Mouse (Mus musculus): ENCODE results near the gene Smim4.

Gene Smim4

GRCm38 (mm10) chr14:31138897-31139429, 10.2 kb upstream of the Smim4 start:
- DNase-seq (ENCODE audit: low spot score in 2 of 2), result no peak

DNA sequence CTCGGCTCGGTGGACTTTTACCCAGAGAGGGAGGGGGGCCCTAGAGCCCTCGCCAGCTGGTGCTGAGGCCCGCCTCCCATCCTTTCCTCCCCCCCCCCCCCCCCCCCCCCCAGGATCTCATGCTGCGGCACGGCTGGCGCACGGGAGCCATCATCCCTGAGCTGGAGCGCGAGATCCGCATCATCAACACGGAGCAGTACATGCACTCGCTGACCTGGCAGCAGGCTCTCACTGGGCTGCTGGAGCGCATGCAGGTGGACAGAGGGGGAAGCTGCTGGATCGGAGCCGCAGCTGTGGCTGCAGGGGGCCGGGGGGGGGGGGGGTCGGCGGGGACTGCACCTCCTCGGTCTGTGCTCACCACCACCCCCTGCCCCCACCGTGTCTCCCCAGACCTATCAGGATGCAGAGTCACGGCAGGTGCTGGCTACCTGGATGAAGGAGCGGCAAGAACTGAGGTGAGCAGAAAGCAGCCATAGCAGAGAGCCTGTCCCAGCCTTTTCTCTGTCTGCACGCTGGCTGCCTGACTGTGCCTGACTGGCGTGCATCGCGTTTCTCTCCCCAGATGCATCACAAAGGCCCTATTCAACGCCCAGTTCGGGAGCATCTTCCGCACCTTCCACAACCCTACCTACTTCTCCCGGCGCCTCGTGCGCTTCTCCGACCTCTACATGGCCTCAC, 9.6 kb upstream of the Smim4 start:
- DNase-seq (ENCODE audit: low spot score in 2 of 2), result no peak

- no peak for DNase-seq (ENCODE audit: low spot score in 2 of 2)
Measured at GRCm38 (mm10) chr14:31137791-31138190, 9.0 kb upstream of the Smim4 start.

GRCm38 (mm10) chr14:31137281-31137595, 8.5 kb upstream of the Smim4 start:
- no peak for DNase-seq (ENCODE audit: low spot score in 2 of 2)

DNA sequence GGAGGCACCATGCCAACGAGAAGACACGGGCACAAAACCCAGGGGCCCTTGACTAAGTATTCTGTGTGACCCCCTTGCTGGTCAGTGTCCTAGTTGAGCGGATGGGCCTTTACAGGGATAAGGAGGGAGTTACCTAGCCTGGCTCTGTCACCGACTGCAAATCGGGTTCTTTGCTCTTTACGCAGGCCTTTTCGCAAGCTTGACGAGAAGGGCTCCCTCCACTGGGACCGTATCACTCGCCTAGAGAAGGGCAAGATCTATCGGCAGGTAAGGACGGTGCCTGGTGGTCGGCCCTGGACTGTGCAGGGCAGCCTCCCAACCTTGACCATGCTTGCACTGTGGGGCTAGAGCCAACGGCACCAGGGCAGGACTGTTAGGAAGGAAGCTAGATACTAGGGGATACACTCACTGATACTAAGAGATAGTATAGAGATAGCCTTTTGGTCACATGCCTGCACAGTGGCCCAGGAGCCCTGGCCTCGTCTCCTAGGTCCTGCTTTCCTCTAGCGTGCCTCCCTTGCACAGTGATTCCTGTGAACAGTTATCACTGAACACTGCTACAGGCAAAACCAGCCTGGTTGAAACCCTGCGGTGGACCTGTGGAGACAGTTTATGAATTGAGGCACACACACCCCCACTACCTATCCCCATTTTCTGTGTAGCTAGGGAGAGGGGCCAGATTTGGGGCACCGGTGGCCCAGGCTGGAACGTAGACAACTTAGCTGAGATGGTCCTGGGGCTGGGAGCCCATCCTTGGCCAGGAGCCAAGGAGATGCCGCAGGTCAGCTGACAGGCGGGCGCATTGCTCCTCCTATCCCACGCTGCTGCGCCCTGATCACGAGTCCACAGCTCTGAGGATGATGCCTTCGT, 7.9 kb upstream of the Smim4 start:
- no peak for DNase-seq (ENCODE audit: low spot score in 2 of 2)

DNA sequence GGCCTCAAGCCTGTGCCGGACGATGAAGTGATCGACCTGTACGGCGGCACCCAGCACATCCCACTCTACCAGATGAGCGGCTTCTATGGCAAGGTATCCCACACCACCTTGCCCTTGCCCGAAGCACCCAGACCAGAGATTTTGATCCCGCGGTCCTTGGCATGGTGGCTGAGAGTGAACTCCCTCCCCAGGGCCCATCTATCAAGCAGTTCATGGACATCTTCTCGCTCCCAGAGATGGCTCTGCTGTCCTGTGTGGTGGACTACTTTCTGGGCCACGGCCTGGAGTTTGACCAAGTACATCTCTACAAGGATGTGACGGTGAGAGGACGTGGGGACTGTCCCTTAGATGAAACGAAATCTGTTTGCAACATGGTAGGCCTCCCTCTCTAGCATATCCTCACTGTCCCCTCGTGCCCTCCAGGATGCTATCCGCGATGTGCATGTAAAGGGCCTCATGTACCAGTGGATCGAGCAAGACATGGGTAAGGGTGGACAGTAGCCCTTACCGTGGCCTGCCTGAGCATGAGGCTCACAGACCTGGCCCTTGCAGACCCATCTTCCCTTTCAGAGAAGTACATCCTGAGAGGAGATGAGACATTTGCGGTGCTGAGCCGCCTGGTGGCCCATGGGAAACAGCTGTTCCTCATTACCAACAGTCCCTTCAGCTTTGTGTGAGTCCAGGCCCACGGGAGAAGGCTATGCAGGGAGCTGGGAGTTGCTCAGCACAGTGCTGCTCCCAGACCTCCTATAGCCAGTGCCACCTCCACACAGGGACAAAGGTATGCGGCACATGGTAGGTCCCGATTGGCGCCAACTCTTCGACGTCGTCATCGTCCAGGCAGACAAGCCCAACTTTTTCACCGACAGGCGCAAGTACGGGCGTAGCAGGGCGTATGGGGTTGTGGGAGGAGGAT, 7.0 kb upstream of the Smim4 start:
- no peak for DNase-seq (ENCODE audit: low spot score in 2 of 2)

- no peak for DNase-seq (ENCODE audit: low spot score in 2 of 2)
Measured at GRCm38 (mm10) chr14:31134015-31135000, 5.6 kb upstream of the Smim4 start.

- no peak for DNase-seq (ENCODE audit: low spot score in 2 of 2)
Measured at GRCm38 (mm10) chr14:31133023-31133665, 4.4 kb upstream of the Smim4 start.

DNA sequence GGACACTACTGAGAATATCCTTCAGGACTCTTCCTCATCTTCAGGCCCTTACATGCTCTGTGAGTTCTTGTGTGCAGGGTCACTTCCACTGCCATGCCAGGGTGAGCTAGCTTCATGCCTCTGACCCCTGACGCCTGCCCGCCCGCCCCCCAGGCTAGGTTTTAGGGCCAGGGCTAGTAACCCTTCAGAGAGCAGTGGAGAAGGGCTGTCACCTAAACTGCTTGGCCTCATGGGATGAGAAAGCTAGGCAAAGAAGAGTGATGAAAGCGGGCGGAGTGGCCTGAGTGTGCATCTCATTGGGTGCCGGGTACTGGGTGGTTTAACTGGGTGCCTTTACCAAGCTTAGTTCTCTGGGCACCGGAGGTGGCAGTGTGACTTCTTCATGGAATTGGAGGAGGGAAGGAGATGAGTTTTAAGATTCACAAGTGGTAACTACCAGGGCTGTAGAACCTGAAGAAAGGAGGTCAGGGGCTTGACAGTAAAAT, 3.8 kb upstream of the Smim4 start:
- no peak for DNase-seq (ENCODE audit: low spot score in 2 of 2)

GRCm38 (mm10) chr14:31132031-31132430, 3.3 kb upstream of the Smim4 start:
- no peak for DNase-seq (ENCODE audit: low spot score in 2 of 2)

- DNase-seq (ENCODE audit: low spot score in 2 of 2), result no peak
Measured at GRCm38 (mm10) chr14:31131272-31131821, 2.6 kb upstream of the Smim4 start.

- DNase-seq (ENCODE audit: low spot score in 2 of 2), result peak; percentile 70 to 74
Measured at GRCm38 (mm10) chr14:31130236-31131220, 1.8 kb upstream of the Smim4 start, which contains the start of gene Nt5dc2. Gene Nt5dc2 (plus strand): TSS chr14:31131053.

GRCm38 (mm10) chr14:31129326-31130235, 825 bp upstream of the Smim4 start:
- no peak for DNase-seq (ENCODE audit: low spot score in 2 of 2)

GRCm38 (mm10) chr14:31128101-31128825, 493 bp downstream of the Smim4 start:
- DNase-seq (ENCODE audit: low spot score in 2 of 2), result peak; percentile 52 to 53

GRCm38 (mm10) chr14:31126826-31127225, 1.9 kb downstream of the Smim4 start:
- no peak for DNase-seq (ENCODE audit: low spot score in 2 of 2)
